Mouse (Mus musculus): ENCODE measurements around the gene Mrpl18. TPM values are rescaled to one million over a fixed set of nuclear protein-coding genes. Genes with fewer than 3 reads are reported as not detected.
A peak's percentile ranks its signal among the peaks of the same experiment; 100 is the strongest.
"Not testable (repeated sequence)": the region's sequence is repeated elsewhere in the genome, so short reads cannot be mapped to it uniquely, and the experiment has no call there.

The Mrpl18 gene
- polyA plus RNA-seq, 1 experiment from 2014 or later, result 155 TPM

DNA sequence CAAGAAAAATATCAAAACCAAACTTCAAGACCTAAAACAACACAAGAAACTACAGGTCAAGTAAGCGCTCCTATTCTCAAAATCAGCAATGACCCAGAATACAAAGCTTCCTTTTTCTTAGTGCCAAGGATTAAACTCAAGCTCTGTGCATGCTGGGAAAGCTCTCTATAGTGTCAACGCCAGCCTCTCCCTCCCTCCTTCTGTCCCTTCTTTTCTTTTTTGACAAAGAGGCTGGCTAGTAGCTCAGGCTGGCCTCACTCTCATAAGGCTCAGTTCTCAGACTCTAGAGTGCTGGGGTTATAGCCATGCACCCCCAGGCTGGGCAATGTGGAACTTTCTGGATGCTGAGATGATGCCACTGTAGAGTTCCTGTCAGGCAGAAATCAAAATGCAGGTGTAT lies 21.9 kb upstream of the Mrpl18 start:
- H3K27ac ChIP-seq, result no peak overlapping the region
- WGBS, result 57% methylated on average over 2 of the region's 2 CpGs
- H3K27me3 ChIP-seq, result no peaks in the 10 kb centered on the region
- H3K4me1 ChIP-seq, result peaks cover 6% of the 10 kb centered on the region
- no peaks in the 10 kb centered on the region for H3K9me3 ChIP-seq
- ATAC-seq (ENCODE audit: borderline replicate concordance, extremely low read depth, low FRiP score, low TSS enrichment), result no peak
- H3K4me3 ChIP-seq, result no peak overlapping the region
- 0 out of 2 replicates have a peak, but pooled peaks cover 3% of the 10 kb centered on the region for H3K36me3 ChIP-seq
- H3K9ac ChIP-seq, result no peak overlapping the region
- no peak overlapping the region for H3K4me2 ChIP-seq

DNA sequence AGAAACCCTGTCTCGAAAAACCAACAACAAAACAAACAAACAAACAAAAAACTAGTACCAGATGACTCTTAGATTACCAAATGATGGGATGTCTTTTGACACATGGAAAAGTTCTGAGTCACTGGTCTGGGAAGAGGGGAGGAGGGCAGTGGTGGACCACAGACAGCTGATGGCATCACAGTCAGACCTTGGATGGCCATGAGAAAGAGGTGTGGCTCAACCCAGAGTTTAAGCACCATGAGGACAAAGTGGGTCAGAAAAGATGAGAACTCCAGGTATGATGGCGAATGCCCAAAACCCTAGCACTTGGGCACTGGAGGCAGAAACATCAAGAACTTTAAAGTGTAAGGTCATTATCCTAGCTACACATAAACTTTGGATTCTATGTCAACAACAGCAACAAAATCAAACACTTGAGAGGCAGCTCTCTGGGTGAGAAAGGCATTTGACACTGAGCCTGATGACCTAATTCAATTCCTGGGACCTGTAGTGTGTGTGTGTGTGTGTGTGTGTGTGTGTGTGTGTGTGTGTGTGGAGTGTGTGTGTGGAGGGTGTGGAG lies 21.3 kb upstream of the Mrpl18 start:
- 66% methylated on average over 2 of the region's 2 CpGs for WGBS
- H3K9ac ChIP-seq, result no peak overlapping the region

DNA sequence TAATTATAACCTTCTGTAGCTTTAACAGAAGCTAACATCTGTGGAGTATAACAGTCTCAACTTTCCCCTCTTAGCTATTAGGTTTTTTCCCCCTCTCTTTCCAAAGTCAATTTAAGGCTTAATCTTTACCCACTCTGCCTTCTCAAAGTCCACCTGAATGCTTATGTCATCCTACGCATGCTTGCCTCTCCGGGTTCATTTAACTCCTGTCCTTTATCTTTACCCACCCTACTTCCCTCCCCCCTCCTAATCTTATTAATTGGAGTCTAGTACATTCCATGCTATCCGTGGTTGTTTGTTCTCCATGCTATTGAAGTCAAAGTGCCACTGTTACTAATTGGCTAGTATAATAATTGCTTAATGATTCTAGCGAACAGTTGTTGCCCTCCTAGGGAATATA lies 19.6 kb upstream of the Mrpl18 start:
- no peaks in the 10 kb centered on the region for H3K9me3 ChIP-seq
- 54% methylated on average over 4 of the region's 4 CpGs for WGBS
- peaks cover 6% of the 10 kb centered on the region for H3K4me1 ChIP-seq
- H3K27ac ChIP-seq, result no peak overlapping the region
- H3K4me2 ChIP-seq, result no peak overlapping the region
- no peak overlapping the region for H3K4me3 ChIP-seq
- H3K36me3 ChIP-seq, result no peaks in the 10 kb centered on the region
- ATAC-seq (ENCODE audit: borderline replicate concordance, extremely low read depth, low FRiP score, low TSS enrichment), result no peak
- no peaks in the 10 kb centered on the region for H3K27me3 ChIP-seq
- H3K9ac ChIP-seq, result no peak overlapping the region

More for the DNA sequence above, 21.3 kb upstream of the Mrpl18 start:
- Histone ChIP-seq H3K4me1 (peaks cover 6% of the 10 kb centered on the region), H3K9me3 (no peaks in the 10 kb centered on the region), H3K27me3 (no peaks in the 10 kb centered on the region), H3K36me3 (no peaks in the 10 kb centered on the region), H3K4me3 (no peak overlapping the region), H3K4me2 (no peak overlapping the region), H3K27ac (no peak overlapping the region)
- no peak for ATAC-seq (ENCODE audit: borderline replicate concordance, extremely low read depth, low FRiP score, low TSS enrichment)

DNA sequence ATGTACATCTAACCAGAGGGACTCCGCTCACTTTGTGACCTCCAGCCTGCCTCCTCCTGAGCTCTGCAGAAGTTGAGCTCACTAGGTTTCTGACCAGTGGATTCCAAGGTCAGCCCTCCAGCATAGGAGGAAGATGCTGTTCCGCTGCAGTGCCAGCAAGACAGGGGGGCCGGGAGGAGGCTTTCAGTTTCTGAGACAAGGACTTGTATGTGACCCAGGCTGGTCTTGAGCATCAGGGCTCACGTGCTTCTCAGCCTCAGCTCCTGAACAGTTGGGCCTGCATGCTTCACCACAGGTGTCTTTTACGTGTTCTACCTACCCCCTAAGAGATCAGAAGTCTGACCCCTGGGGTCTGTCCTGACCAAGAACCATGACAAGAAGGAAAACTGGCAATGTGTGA lies 15.4 kb upstream of the Mrpl18 start:
- H3K4me3 ChIP-seq; ATAC-seq (ENCODE audit: borderline replicate concordance, extremely low read depth, low FRiP score, low TSS enrichment): not testable (repeated sequence)
- 87% methylated on average over 5 of the region's 5 CpGs for WGBS

DNA sequence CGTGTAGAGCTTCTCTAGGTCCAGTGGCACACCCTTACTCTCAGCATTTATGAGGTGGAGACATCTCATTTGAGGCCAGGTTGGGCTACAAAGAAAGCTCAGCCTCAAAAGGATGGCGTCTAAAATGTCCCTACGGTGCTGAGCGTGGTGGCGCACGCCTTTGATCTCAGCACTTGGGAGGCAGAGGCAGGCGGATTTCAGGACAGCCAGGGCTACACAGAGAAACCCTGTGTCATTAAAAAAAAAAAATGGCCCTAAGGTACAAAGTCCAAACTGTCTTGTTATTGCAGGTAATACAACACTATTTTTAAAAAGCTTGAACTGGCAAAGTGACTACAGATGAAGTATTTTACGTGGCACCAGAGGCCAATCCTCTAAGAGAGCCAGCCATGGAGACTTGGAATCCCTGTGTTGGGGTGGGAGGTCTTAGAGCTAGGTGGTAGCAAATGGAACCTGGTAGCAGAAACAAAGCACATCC lies 9.6 kb upstream of the Mrpl18 start:
- Histone ChIP-seq H3K4me3 (no peak overlapping the region), H3K4me1 (no peaks in the 10 kb centered on the region), H3K36me3 (peaks cover 56% of the 10 kb centered on the region), H3K27ac (no peak overlapping the region), H3K27me3 (no peaks in the 10 kb centered on the region), H3K9ac (no peak overlapping the region), H3K4me2 (no peak overlapping the region), H3K9me3 (no peaks in the 10 kb centered on the region)
- no peak for ATAC-seq (ENCODE audit: borderline replicate concordance, extremely low read depth, low FRiP score, low TSS enrichment)
- WGBS, result 88% methylated on average over 8 of the region's 8 CpGs

More for the DNA sequence above, 15.4 kb upstream of the Mrpl18 start:
- not testable (repeated sequence) for H3K9ac ChIP-seq, H3K4me1 ChIP-seq, H3K36me3 ChIP-seq, H3K27me3 ChIP-seq, H3K4me2 ChIP-seq, H3K9me3 ChIP-seq, H3K27ac ChIP-seq

DNA sequence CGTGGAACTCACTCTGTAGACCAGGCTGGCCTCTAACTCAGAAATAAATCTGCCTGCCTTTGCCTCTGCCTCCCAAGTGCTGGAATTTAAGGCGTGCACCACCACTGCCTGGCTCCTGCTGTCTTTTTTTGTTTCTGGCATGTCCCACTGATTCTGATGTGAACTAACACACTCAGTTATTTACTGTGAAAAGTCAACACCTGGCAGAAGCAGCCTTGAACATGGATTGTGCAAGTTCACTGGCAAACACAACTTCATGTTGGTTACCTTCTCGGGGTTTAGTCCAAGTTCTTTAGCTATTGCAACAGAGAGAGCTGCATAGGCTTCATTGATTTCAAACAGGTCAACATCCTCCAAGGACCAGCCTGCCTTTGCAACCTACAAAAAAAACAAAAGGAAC lies 8.9 kb upstream of the Mrpl18 start:
- ATAC-seq (ENCODE audit: borderline replicate concordance, extremely low read depth, low FRiP score, low TSS enrichment), result no peak
- Histone ChIP-seq H3K9me3 (no peaks in the 10 kb centered on the region), H3K36me3 (peaks cover 64% of the 10 kb centered on the region), H3K4me1 (no peaks in the 10 kb centered on the region), H3K27me3 (no peaks in the 10 kb centered on the region), H3K4me3 (no peak overlapping the region), H3K9ac (no peak overlapping the region), H3K4me2 (no peak overlapping the region), H3K27ac (no peak overlapping the region)
- WGBS, result 82% methylated on average over 3 of the region's 3 CpGs

DNA sequence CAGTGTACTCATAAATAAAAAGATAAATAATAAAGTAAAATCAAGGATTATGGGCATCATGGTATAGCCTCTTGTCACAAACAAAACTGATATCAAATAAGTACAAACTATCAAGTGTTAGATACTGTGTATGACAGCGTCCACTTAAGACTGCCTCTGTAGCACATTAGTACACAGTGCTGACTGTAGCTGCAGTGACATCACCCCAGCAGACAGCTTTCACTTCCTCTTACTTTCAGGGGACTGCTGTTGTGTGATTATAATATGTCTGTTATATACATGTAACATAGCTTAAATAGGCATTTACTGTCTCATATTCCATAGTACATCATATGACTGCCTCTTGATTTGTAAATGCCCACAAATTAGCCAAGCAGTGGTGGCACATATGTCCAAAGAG lies 4.9 kb upstream of the Mrpl18 start:
- ATAC-seq (ENCODE audit: borderline replicate concordance, extremely low read depth, low FRiP score, low TSS enrichment), result no peak
- WGBS, result 95% methylated on average over 1 of the region's 1 CpGs
- H3K27me3 ChIP-seq, result no peaks in the 10 kb centered on the region
- H3K9me3 ChIP-seq, result no peaks in the 10 kb centered on the region
- H3K4me1 ChIP-seq, result peaks cover 8% of the 10 kb centered on the region; the same call in 1 of the 2 replicates
- no peak overlapping the region for H3K4me3 ChIP-seq
- peaks cover 73% of the 10 kb centered on the region for H3K36me3 ChIP-seq
- no peak overlapping the region for H3K27ac ChIP-seq
- no peak overlapping the region for H3K4me2 ChIP-seq
- no peak overlapping the region for H3K9ac ChIP-seq

DNA sequence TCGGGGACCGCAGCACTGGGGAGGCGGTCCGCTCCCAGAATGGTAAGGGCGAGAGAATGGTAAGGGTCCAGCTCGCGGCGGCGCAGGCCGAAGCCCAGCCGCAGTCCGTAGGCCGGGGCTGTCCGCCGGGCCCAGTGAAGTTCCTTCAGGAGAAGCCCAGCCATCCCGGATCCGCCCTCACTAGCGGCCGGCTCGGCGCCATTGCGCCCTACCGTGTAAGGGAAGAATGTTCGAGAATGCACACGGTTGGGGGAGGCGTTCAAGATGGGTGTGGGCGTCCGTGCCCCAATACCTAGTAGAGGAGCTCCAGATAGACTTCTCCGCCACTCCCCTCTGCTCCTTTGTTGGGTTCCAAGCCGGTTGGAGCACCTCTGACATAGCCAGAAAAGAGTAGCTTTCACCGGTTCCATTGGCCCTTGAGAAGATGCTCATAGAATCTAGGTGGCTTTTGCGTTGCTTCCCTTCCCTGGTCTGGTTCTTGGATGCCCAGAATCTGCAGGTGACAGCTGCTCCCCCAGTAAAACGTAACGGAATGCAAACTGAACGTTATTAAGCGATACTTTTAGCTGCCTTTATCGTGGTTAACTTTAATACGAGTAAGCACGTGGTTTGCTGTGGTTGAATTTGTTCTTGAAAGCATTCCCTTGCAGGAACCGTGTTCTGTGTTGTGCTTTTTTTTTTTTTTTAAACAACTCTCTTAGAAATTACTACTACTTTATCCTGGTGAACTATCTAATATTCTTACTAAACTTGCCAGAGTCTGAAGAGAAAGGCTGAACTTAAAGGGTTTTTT lies 639 bp upstream of the Mrpl18 start:
- peaks cover 59% of the 10 kb centered on the region for H3K36me3 ChIP-seq

DNA sequence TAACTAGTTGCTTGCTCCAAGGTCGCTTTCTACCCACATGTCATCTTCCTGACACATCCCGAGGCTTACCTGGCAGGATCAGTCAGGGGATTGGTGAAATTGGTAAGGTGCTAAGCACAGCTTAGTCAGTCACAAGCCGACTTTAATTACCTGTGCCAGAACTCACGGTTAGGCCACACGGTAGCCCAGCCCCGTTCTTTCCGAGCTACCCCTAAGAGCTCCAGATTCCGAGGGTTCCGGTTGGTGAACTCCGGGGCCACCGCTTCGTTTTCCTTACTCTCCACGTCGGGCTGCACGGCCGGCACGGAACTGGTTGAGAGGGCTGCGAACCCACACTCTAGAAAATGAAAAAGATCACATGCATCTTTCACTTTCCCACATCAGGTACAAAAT lies 661 bp downstream of the Mrpl18 start, which contains the start of gene Tcp1:
Gene Tcp1 (plus strand): TSS at position 214 of the 393 bp plus-strand sequence.
- Histone ChIP-seq H3K4me2 (peak within 1 kb of the TSS; percentile 71), H3K4me3 (peak within 1 kb of the TSS; percentile 69), H3K9me3 (no peaks in the 10 kb centered on the region), H3K9ac (peak within 1 kb of the TSS; percentile 97), H3K4me1 (peaks cover 19% of the 10 kb centered on the region; the same call in 1 of the 2 replicates), H3K27me3 (no peaks in the 10 kb centered on the region), H3K36me3 (peaks cover 58% of the 10 kb centered on the region), H3K27ac (peak within 1 kb of the TSS; percentile 89)
- ATAC-seq (ENCODE audit: borderline replicate concordance, extremely low read depth, low FRiP score, low TSS enrichment), result no peak
- under 1% methylated on average over 18 of the region's 18 CpGs for WGBS

More for the DNA sequence above, 639 bp upstream of the Mrpl18 start:
- Histone ChIP-seq H3K9me3 (no peaks in the 10 kb centered on the region), H3K4me3 (peak overlapping the region; percentile 69), H3K4me1 (peaks cover 19% of the 10 kb centered on the region; the same call in 1 of the 2 replicates), H3K27me3 (no peaks in the 10 kb centered on the region), H3K4me2 (peak overlapping the region; percentile 57), H3K9ac (peak overlapping the region; percentile 97), H3K27ac (peak overlapping the region; percentile 89)
- peak; percentile 44 for ATAC-seq (ENCODE audit: borderline replicate concordance, extremely low read depth, low FRiP score, low TSS enrichment)
- under 1% methylated on average over 40 of the region's 40 CpGs for WGBS

DNA sequence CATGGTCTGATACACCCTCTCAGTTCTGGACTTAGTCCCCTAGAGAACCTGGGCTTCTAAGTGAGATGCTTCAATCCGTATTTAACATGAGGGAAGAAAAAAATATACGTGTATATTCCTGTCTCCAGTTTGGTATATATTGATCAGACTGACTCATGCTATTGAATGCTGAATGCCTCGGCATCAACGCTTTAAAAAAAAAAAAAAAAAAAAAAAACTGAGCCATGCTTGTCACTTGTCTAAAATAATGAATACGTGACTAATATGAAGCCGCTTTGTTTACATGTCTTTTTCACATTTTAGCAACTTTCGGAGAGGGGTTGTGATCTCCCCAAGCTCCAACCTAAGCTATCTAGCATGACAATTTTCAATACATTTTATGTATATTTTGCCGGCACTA lies 5.8 kb downstream of the Mrpl18 start:
- Histone ChIP-seq H3K9me3 (no peaks in the 10 kb centered on the region), H3K9ac (no peak overlapping the region), H3K27ac (no peak overlapping the region), H3K27me3 (no peaks in the 10 kb centered on the region), H3K36me3 (peaks cover 37% of the 10 kb centered on the region), H3K4me3 (no peak overlapping the region), H3K4me2 (no peak overlapping the region), H3K4me1 (peaks cover 11% of the 10 kb centered on the region; the same call in 1 of the 2 replicates)
- WGBS, result 82% methylated on average over 8 of the region's 8 CpGs
- no peak for ATAC-seq (ENCODE audit: borderline replicate concordance, extremely low read depth, low FRiP score, low TSS enrichment)

DNA sequence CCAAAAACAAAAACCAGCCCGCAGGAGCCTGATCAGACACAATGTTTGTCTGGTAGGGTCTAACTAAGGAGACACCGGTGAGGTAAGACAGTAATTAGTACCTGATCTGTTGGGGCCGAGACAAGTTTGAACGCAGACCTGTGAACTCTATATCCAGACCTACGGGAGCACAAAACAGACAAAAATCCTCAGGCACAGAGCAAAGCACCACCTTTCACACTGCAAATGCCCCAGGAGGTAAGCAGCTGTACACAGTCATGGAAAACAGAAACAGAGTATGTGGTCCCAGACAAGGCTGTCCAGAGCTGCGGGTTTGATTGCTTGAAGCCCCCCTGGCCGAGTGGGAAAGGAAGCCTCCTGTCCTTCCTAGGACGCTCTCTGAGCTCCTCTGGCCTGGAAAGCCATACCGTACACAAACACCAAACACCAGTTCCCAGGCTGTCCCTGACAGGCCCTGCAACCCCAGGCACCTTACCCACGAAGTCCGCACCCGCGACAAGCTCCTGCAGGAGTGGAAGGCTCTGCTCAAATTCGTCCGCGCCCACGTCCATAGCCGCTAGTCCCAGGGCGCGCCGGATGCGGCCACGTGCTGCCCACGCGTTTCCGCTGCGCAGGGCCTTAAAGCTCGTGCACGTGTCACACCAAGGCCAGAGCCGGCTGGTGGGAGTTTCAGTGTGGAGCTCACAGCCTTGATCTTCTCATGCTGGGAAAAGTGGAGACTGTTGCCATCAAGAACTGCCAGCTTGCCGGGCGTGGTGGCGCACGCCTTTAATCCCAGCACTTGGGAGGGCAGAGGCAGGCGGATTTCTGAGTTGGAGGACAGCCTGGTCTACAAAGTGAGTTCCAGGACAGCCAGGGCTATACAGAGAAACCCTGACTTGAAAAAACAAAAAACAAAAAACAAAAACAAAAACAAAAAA lies 6.5 kb downstream of the Mrpl18 start, which contains the start of gene Pnldc1:
Gene Pnldc1 (minus strand): TSS at position 870 of the 920 bp plus-strand sequence.
- H3K27ac ChIP-seq, result no peak within 1 kb of the TSS
- H3K4me1 ChIP-seq, result 0 out of 2 replicates have a peak, but pooled peaks cover 3% of the 10 kb centered on the region
- H3K9me3 ChIP-seq, result no peaks in the 10 kb centered on the region
- 74% methylated on average over 35 of the region's 35 CpGs for WGBS
- H3K9ac ChIP-seq, result no peak within 1 kb of the TSS
- no peak for ATAC-seq (ENCODE audit: borderline replicate concordance, extremely low read depth, low FRiP score, low TSS enrichment)
- no peak within 1 kb of the TSS for H3K4me2 ChIP-seq
- peaks cover 37% of the 10 kb centered on the region for H3K36me3 ChIP-seq
- H3K27me3 ChIP-seq, result no peaks in the 10 kb centered on the region
- no peak within 1 kb of the TSS for H3K4me3 ChIP-seq

Data from lung, embryonic 15.5 days (tissue).